Mouse (Mus musculus) thymus, adult 2 months (tissue): ENCODE data around the gene Gm47996. TPM values are rescaled to one million over a fixed set of nuclear protein-coding genes. Genes with fewer than 3 reads are reported as not detected.
"Not testable (repeated sequence)": the region's sequence is repeated elsewhere in the genome, so short reads cannot be mapped to it uniquely, and the experiment has no call there.

ENCODE experiments used
- DNase-seq: peaks from one replicate; pipeline ENCODE4 v3.0.0; 2021
- H3K27ac ChIP-seq: fragments of 200-500 bp; 2 replicates; pipeline ENCODE4 v1.5.1; 2012; ENCODE audit warnings: low read length, control low read depth; ENCODE audit not compliant: control insufficient read depth, insufficient read depth
- H3K27me3 ChIP-seq: fragments of 200-500 bp; 2 replicates; pipeline ENCODE4 v1.6.1; 2012; ENCODE audit warnings: mild to moderate bottlenecking, low read length, moderate library complexity, mixed read lengths; ENCODE audit not compliant: control insufficient read depth, insufficient read depth
- H3K36me3 ChIP-seq: fragments of 200-500 bp; 2 replicates; pipeline ENCODE4 v1.6.1; 2012; ENCODE audit warnings: mild to moderate bottlenecking, low read length, moderate library complexity; ENCODE audit not compliant: control insufficient read depth, insufficient read depth
- H3K4me1 ChIP-seq: fragments of 200-500 bp; replicated peaks from 2 replicates; pipeline ENCODE4 v1.6.1; 2012; ENCODE audit warnings: low read length; ENCODE audit not compliant: control insufficient read depth, insufficient read depth
- H3K4me3 ChIP-seq: fragments of 200-500 bp; 2 replicates; pipeline ENCODE4 v1.5.1; 2012; ENCODE audit warnings: mild to moderate bottlenecking, low read length, control low read depth, moderate library complexity; ENCODE audit not compliant: control insufficient read depth, insufficient read depth
- WGBS: fragments of 180-500 bp; shearing (Covaris S2); methylation state at CpG from one replicate; pipeline ENCODE4 v1.1.7; 2018; 5-methylcytosine and 5-hydroxymethylcytosine counted together
- polyA plus RNA-seq: library from polyadenylated mRNA; depleted of rRNA; stranded (reverse); fragments of >200 nt; gene quantifications from 2 replicates; pipeline ENCODE4 v1.2.3, GENCODE M21; 2012

Gene Gm47996
- polyA plus RNA-seq, 1 experiment = not detected

DNA sequence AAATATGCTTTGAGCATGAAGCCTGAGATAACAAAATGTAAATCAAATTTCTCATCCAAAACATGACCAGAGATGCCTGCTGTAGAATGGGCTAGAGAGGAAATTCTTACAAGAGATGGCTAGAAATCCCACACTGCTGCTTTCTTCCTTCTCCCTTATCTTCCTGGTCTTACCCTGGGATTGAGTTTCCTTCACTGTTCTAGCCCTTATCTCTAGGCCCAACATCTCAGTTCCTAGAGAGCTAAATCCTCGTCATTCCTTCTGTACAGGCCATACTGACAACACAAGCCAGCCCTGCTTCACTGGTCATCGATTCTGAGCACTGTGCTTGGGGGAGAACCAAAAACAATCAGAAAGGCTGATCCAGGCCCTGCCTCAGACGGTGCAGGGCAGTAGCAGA is 13.2 kb upstream of the Gm47996 start:
- H3K27ac ChIP-seq = not testable (repeated sequence)

DNA sequence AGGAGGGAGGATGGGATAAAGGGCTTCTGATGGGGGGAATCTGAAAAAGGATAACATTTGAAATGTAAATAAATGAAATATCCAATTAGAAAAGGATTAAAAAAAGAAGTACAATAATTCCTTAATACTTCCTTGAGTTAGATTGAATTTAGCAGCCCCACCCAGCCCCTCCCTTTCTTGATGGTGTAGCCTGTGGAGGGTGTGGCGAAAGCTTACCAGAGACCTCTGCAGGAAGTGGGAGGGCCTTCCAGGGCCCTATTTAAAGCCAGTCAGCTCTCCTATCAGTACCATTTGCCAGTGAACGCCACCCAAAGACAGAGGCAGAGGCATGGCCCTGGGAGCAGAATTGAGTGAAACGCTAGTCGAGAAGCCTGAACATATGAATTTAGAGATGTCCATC is 11.8 kb upstream of the Gm47996 start, which contains the start of gene Gm47995:
Gene Gm47995, plus strand, starts transcription at position 329 of the 400 bp plus-strand sequence.
- WGBS = 77% methylated on average over 3 of the region's 4 CpGs
- not testable (repeated sequence) for H3K27me3 ChIP-seq, H3K36me3 ChIP-seq, DNase-seq, H3K27ac ChIP-seq, H3K4me3 ChIP-seq, H3K4me1 ChIP-seq

More for the DNA sequence above, 13.2 kb upstream of the Gm47996 start:
- not testable (repeated sequence) for H3K4me3 ChIP-seq, H3K27me3 ChIP-seq, H3K4me1 ChIP-seq, DNase-seq, H3K36me3 ChIP-seq
- 93% methylated on average over 3 of the region's 3 CpGs for WGBS

DNA sequence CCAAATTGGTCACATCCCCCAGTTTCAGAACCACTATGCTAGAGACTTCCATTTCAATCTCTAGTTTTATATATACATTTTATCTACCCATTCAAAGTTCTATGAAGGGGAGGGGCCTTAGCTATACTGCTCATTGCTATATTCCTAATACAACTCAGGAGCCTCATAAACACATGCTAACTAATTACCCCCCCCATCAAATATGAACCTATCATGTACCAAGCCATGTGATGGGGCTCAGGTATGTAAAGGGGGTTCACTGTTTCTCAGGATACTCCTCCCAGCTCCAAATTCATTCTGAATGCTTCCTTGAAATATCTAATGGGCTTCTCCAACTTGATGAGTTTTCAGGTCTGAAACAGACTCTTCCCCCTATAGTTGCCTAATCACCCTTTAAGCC is 9.3 kb upstream of the Gm47996 start:
- not testable (repeated sequence) for H3K36me3 ChIP-seq, H3K4me3 ChIP-seq, DNase-seq, H3K27me3 ChIP-seq, H3K27ac ChIP-seq, H3K4me1 ChIP-seq

DNA sequence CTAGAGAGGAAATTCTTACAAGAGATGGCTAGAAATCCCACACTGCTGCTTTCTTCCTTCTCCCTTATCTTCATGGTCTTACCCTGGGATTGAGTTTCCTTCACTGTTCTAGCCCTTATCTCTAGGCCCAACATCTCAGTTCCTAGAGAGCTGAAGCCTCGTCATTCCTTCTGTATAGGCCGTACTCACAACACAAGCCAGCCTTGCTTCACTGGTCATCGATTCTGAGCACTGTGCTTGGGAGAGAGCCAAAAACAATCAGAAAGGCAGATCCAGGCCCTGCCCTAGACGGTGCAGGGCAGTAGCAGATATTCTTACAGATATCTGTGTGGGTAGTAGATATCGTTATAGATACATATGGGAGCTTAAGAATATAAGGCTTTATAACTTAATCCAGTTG is 7.2 kb upstream of the Gm47996 start:
- H3K36me3 ChIP-seq, H3K4me1 ChIP-seq, H3K27ac ChIP-seq, H3K4me3 ChIP-seq, H3K27me3 ChIP-seq, DNase-seq: not testable (repeated sequence)
- 89% methylated on average over 4 of the region's 5 CpGs for WGBS

DNA sequence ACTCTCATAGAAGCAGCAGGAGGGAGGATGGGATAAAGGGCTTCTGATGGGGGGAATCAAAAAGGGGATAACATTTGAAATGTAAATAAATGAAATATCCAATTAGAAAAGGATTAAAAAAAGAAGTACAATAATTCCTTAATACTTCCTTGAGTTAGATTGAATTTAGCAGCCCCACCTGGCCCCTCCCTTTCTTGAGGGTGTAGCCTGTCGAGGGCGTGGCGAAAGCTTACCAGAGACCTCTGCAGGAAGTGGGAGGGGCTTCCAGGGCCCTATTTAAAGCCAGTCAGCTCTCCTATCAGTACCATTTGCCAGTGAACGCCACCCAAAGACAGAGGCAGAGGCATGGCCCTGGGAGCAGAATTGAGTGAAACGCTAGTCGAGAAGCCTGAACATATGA is 6.1 kb upstream of the Gm47996 start, which contains the start of gene 3110040M04Rik:
Gene 3110040M04Rik, plus strand, starts transcription at position 304 of the 400 bp plus-strand sequence.
- WGBS = no CpG with 5 or more reads among the region's 6 CpGs

DNA sequence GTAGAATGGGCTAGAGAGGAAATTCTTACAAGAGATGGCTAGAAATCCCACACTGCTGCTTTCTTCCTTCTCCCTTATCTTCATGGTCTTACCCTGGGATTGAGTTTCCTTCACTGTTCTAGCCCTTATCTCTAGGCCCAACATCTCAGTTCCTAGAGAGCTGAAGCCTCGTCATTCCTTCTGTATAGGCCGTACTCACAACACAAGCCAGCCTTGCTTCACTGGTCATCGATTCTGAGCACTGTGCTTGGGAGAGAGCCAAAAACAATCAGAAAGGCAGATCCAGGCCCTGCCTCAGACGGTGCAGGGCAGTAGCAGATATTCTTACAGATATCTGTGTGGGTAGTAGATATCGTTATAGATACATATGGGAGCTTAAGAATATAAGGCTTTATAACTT is 1.4 kb upstream of the Gm47996 start:
- not testable (repeated sequence) for DNase-seq, H3K4me3 ChIP-seq, H3K27me3 ChIP-seq, H3K27ac ChIP-seq, H3K4me1 ChIP-seq, H3K36me3 ChIP-seq
- WGBS = 98% methylated on average over 4 of the region's 5 CpGs

More for the DNA sequence above, 6.1 kb upstream of the Gm47996 start, which contains the start of gene 3110040M04Rik:
- not testable (repeated sequence) for H3K27ac ChIP-seq, H3K36me3 ChIP-seq, DNase-seq, H3K4me3 ChIP-seq, H3K4me1 ChIP-seq, H3K27me3 ChIP-seq

DNA sequence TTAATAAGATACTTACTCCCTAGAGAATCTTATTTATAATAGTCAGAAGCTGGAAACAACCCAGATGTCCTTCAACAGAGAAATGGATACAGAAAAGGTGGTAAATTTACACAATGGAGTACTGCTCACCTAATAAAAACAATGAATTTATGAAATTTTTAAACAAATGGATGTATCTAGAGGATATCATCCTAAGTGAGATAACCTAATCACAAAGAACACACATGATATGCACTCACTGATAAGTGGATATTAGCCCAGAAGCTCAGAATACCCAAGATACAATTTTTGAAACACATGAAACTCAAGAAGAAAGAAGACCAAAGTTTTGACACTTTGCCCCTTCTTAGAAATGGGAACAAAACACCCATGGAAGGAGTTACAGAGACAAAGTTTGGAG is 987 bp upstream of the Gm47996 start:
- not testable (repeated sequence) for H3K4me3 ChIP-seq, H3K27me3 ChIP-seq, H3K27ac ChIP-seq, DNase-seq, H3K36me3 ChIP-seq, H3K4me1 ChIP-seq

DNA sequence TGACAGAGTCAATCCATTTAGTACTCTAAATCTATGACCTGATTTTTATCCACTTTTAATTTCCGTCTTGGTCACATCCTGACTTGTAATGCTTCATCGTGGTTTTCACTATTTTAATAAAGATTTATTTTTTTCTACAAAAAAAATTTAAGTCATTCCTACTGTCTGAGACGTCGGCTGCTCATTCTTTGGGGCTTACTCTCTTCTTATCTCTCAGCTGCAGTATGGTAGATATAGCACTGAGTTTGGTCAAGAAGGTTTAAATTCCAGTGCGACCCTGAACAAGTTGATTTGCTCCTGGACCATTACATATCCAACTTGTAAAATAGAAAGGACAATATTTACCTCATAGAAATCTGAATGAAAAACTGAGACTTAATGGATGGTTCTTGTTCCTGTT is 1.7 kb downstream of the Gm47996 start:
- not testable (repeated sequence) for DNase-seq, H3K4me3 ChIP-seq, H3K36me3 ChIP-seq, H3K27me3 ChIP-seq, H3K27ac ChIP-seq, H3K4me1 ChIP-seq
- WGBS = 97% methylated on average over 5 of the region's 5 CpGs
